Mouse (Mus musculus) layer of hippocampus, postnatal 36 days (tissue): ENCODE data around the gene Nsl1. TPM values are rescaled to one million over a fixed set of nuclear protein-coding genes. Genes with fewer than 3 reads are reported as not detected.

Experiments
- total RNA-seq, 2 experiments: library from RNA; stranded (reverse); gene quantifications; 2 replicates each; pipeline ENCODE4 v1.2.3; 2021

The Nsl1 gene
- total RNA-seq, 2 experiments from 2014 or later = 0.61 to 0.82 TPM

Other genes starting within 250 kb of the Nsl1 start
- gene Rps6kc1, start 151.2 kb upstream of the Nsl1 start, total RNA-seq = 10 to 100 TPM; 81.0 to 82.7 TPM
- gene Angel2, start 137.9 kb upstream of the Nsl1 start, total RNA-seq = 10 to 100 TPM; 52.2 to 57.7 TPM
- gene Vash2, start 83.7 kb upstream of the Nsl1 start, total RNA-seq = 1 to 10 TPM; 1.9 to 2.2 TPM
- gene Flvcr1, start 36.9 kb upstream of the Nsl1 start, total RNA-seq = 10 to 100 TPM; 17.3 to 19.6 TPM
- gene Spata45, start 26.4 kb upstream of the Nsl1 start, total RNA-seq = not detected
- gene Tatdn3, start 80 bp upstream of the Nsl1 start, total RNA-seq = 10 to 100 TPM; 40.4 to 42.4 TPM
- gene Batf3, start 34.8 kb downstream of the Nsl1 start, total RNA-seq = 1 to 10 TPM in 1 of 2 experiments, under 1 TPM in 1; 0.51 to 2.3 TPM
- gene Fam71a, start 101.8 kb downstream of the Nsl1 start, total RNA-seq = not detected
- gene Atf3, start 155.0 kb downstream of the Nsl1 start, total RNA-seq = 1 to 10 TPM; 1.2 to 1.4 TPM